Mouse (Mus musculus) E14TG2a.4 (cell line): Measurements from ENCODE around the gene Celf1.
"Not testable (repeated sequence)": the region's sequence is repeated elsewhere in the genome, so short reads cannot be mapped to it uniquely, and the experiment has no call there.

ENCODE experiments used
- H3K27me3 ChIP-seq: 2 replicates; pipeline ENCODE4 v1.6.1; 2014; ENCODE audit warnings: low read length, control low read depth; ENCODE audit not compliant: insufficient read depth
- H3K36me3 ChIP-seq: 2 replicates; pipeline ENCODE4 v1.6.1; 2014; ENCODE audit warnings: low read length, control low read depth; ENCODE audit not compliant: insufficient read depth
- H3K4me1 ChIP-seq: replicated peaks from 2 replicates; pipeline ENCODE4 v1.6.1; 2014; ENCODE audit warnings: low read depth, low read length, control low read depth
- H3K4me3 ChIP-seq: replicated peaks from 2 replicates; pipeline ENCODE4 v1.5.1; 2014; ENCODE audit warnings: mild to moderate bottlenecking, low read length
- H3K9me3 ChIP-seq: 2 replicates; pipeline ENCODE4 v1.6.1; 2014; ENCODE audit warnings: low read length, control low read depth
- CTCF ChIP-seq: conservative IDR thresholded peaks from 2 replicates; pipeline ENCODE4 v1.5.1; 2014; ENCODE audit warnings: low read length
- NANOG ChIP-seq: IDR thresholded peaks from 2 replicates; pipeline ENCODE4 v1.6.1; 2014; ENCODE audit warnings: borderline replicate concordance, low read length, mixed read lengths
- POU5F1 ChIP-seq: IDR thresholded peaks from 2 replicates; pipeline ENCODE4 v1.6.1; 2014; ENCODE audit warnings: low read length, borderline replicate concordance

Gene Celf1

DNA sequence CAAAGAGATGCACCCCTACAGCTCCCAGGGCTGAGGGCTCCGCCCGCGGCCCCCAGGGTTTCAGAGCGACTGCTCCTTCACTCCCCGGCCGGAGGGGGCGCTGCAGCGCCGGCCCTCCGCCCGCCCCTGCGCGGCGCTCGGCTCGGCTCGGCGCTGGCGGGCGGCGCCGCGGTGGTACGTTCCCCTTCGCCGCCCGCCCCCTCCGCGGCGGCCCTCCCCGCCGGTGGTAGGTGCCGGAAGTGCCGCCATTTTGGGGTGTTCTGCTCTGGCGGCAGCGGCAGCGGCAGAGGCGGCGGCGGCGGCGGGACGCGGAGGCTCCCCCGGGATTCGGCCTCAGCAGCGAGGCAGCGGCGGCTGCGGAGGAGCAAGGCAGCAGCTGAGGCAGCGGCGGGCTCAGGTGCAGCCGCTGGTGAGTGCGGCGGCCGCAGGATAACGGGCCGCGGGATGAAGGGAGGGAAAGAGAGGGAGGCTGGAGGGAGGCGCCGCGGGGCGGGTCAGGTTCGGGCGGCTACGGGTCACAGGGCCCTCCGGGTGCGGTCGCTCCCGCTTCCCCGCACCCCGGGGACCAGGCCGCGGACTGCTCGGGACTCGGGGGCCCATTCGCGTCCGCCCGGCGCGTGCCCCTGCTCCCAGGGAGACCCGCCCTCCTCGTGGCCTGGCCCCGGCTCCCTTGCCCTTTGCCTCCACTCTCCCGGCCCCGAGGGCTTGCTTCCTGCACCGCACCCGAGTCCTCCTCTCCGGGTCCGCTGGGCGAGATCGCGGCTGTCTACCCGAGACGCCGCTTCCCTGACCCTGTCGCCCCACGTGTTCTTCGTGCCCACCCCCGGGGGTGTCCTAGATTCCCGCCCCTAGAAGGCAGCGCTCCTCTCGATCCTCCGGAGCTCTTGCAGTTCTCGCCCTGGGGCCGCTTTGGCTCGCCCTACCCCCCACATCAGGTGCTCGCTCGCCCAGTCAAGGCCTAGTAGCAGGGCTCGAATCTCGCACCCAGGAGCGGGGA is at the start of gene Celf1:
Celf1 (plus strand) TSS at position 150 of the 997 bp plus-strand sequence.
- H3K4me3 ChIP-seq: peak within 1 kb of the TSS; percentile 98
- peaks cover 35% of the 10 kb centered on the region; the same call in 1 of the 2 replicates for H3K36me3 ChIP-seq
- no peaks in the 10 kb centered on the region for H3K9me3 ChIP-seq
- no peaks in the 10 kb centered on the region for H3K27me3 ChIP-seq
- no peak for TF ChIP-seq CTCF
- TF ChIP-seq POU5F1: no peak
- no peak for TF ChIP-seq NANOG
- H3K4me1 ChIP-seq: peaks cover 57% of the 10 kb centered on the region

DNA sequence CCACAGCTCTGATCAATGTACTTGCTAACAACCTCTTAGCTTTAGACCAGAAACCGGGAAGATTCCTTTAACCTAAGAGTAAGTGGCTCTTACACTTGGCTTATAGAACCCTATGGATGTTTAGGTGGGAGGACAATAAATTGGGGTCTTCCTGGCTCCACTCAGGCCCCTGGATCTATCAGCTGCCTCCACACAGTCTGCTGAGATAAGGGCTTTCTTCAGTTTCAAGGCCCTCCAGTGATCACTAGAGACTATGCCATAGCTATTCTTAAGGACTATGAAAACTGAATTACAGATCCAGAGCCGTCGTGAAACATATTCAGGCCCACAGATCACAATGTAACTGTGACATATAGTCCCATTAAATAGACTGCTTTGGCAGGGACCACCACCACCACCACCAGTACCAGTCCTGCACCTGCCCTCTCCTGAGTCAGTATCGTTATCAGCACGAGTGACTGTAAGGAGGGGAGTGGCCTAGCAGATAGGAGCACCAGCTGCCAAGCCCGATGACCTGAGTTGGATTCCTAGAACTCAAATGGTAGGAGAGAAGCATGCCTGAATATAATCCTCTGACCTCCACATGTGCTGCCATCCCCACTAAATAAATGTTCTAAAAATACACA is 46.4 kb upstream of the Celf1 start:
- Histone ChIP-seq H3K36me3 (peaks cover 69% of the 10 kb centered on the region), H3K4me1 (peaks cover 17% of the 10 kb centered on the region), H3K9me3 (no peaks in the 10 kb centered on the region), H3K4me3 (no peak overlapping the region), H3K27me3 (peaks cover 28% of the 10 kb centered on the region)
- TF ChIP-seq CTCF (no peak), NANOG (no peak), POU5F1 (no peak)

DNA sequence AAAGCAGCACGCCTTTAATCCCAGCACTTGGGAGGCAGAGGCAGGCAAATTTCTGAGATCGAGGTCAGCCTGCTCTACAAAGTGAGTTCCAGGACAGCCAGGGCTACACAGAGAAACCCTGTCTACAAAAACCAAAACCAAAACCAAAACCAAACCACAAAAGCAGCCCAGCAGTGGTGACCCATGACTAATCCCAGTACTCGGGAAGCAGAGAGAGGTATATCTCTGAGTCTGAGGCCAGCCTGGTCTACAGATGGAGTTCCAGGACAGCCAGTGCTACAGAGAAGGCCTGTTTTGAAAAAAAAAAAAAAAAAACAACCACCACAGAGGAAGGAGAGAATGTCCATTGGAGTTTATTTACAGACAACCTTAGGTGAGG is 45.9 kb upstream of the Celf1 start:
- not testable (repeated sequence) for H3K9me3 ChIP-seq, H3K4me3 ChIP-seq
- Histone ChIP-seq H3K4me1 (peaks cover 13% of the 10 kb centered on the region), H3K27me3 (peaks cover 22% of the 10 kb centered on the region), H3K36me3 (peaks cover 74% of the 10 kb centered on the region)

DNA sequence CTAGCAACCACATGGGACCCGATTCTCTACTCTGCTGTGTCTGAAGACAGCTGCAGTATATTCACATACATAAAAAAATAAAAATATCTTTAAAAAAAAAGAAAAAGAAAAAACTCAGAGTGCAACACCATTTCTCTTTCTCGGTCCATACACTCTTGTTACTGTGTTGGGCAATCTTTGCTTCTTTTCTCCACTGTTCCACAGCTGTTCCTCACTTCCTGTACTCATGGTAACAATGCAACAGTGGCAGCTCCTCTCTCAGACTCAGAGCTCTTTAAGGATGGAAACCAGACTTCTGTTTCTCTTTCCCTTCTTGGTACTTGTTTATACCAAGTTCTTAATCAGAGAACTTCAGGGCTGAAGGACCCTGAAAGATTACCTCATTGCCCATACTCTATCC is 36.8 kb upstream of the Celf1 start:
- Histone ChIP-seq H3K4me1 (peaks cover 27% of the 10 kb centered on the region), H3K36me3 (peaks cover 74% of the 10 kb centered on the region), H3K4me3 (peak overlapping the region; percentile 99), H3K9me3 (no peaks in the 10 kb centered on the region), H3K27me3 (no peaks in the 10 kb centered on the region)
- no peak for TF ChIP-seq POU5F1
- TF ChIP-seq NANOG: no peak
- TF ChIP-seq CTCF: no peak

DNA sequence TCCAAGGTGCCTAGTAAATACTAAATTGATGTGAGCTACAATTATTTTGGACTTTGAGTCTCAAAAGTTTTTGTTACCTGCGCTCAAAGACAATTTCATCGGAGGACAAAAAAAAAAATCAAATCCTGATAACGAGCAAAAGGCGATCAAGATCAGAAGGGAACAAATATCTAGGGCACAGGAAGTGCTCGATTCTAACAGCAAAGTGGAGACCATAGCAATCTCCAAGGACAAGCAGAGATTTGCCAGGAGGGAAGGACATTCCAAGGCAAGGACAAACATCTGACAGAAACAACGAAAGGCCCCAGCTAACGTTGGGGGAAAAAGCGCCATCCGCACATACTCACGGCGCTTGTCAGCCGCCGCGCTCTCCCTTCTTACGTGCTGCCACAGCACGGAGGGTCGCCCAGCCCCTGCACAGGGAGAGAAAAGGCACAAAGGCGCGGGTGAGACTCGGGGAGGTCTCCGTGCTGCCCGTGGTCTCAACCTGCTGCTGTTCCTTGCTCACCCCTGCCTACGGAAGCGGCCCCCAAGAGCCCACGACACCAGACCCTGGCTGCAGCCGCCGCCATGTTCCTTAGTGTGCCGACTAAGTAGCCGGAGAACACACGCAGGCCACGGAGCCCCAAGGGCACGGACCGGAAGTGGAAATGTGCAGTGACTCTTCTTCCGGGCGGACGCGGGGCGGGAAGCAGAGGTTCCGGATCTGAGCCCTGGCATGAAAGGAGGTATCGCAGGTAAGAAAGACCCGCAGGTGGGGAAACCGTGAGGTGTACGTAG is 35.9 kb upstream of the Celf1 start, which contains the start of the genes Kbtbd4 and Ndufs3:
Kbtbd4 (plus strand) TSS at position 665 of the 780 bp plus-strand sequence.
Ndufs3 (minus strand) TSS at position 752 of the 780 bp plus-strand sequence.
- TF ChIP-seq NANOG: no peak
- peak; percentile 9; the same call in 1 of the 2 replicates for TF ChIP-seq POU5F1
- Histone ChIP-seq H3K4me3 (peak within 1 kb of the TSS; percentile 99), H3K36me3 (peaks cover 74% of the 10 kb centered on the region), H3K9me3 (no peaks in the 10 kb centered on the region), H3K4me1 (peaks cover 27% of the 10 kb centered on the region), H3K27me3 (no peaks in the 10 kb centered on the region)

DNA sequence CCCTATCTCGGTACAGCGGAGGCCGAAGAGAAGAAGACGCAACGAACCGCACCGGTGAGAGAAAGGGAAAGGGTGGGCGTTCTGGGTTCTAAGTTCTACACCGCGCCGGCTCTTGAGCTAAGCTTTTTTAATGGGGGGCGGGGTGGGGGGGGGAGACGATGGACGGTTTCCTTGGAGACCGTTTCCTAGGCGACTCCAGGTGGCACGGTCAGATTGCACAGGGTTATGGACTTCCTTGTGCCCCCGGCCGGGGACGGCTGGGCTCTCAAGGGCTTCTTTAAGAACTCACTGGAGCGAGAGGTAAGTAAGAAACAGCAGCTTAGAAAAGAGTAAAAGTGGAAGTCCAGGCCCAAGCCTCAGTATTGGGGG is 35.3 kb upstream of the Celf1 start:
- Histone ChIP-seq H3K9me3 (no peaks in the 10 kb centered on the region), H3K4me1 (peaks cover 27% of the 10 kb centered on the region), H3K36me3 (peaks cover 74% of the 10 kb centered on the region), H3K27me3 (no peaks in the 10 kb centered on the region), H3K4me3 (peak overlapping the region; percentile 99)
- no peak for TF ChIP-seq NANOG
- no peak for TF ChIP-seq CTCF
- TF ChIP-seq POU5F1: no peak

DNA sequence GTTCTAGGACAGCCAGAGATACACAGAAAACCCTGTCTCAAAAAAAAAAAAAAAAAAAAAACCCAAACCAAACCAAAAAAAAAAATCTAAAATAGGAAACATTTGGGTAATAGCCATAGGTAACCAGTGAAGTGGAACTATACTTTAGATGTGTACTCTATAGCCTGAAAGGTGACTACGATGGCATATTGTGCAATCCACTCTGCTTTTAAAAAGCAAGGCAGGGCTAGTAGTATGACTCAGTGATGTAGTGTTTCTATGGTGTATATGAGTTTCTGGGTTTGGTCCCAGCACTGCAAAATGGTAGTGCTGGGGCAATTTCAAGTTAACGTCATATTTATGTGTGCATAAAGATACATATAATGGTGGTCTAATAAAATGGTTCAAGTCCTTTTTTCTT is 33.5 kb upstream of the Celf1 start:
- peaks cover 27% of the 10 kb centered on the region for H3K4me1 ChIP-seq
- no peaks in the 10 kb centered on the region for H3K9me3 ChIP-seq
- no peak for TF ChIP-seq CTCF
- H3K4me3 ChIP-seq: no peak overlapping the region
- peaks cover 76% of the 10 kb centered on the region for H3K36me3 ChIP-seq
- no peaks in the 10 kb centered on the region for H3K27me3 ChIP-seq

DNA sequence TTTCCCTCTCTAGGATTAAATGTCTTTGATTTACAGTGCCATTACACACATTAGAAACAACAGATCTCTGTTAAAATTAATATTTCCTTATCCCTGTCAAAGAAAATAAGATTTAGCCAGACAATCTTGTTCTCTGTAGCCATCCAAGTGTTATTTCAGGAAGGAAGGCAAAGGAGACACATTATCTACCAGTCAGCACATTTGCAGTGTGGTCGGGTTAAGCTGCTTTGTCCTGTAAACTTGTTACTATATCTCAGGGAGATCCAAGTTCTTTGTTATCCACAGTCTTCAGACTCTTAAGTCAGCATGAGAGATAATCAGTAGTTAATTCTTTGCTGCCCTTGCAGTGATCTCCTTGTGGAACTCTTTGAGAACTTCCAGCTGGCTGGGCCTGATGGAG is 29.3 kb upstream of the Celf1 start:
- Histone ChIP-seq H3K4me1 (peaks cover 4% of the 10 kb centered on the region; the same call in 1 of the 2 replicates), H3K9me3 (no peaks in the 10 kb centered on the region), H3K27me3 (no peaks in the 10 kb centered on the region), H3K4me3 (no peak overlapping the region), H3K36me3 (peaks cover 87% of the 10 kb centered on the region)
- no peak for TF ChIP-seq NANOG
- no peak for TF ChIP-seq CTCF
- no peak for TF ChIP-seq POU5F1
